Mouse (Mus musculus) midbrain, postnatal 0 days (tissue): ENCODE results near the gene Ceacam1. TPM values are rescaled to one million over a fixed set of nuclear protein-coding genes. Genes with fewer than 3 reads are reported as not detected.
"Not testable (repeated sequence)": the region's sequence is repeated elsewhere in the genome, so short reads cannot be mapped to it uniquely, and the experiment has no call there.

ENCODE experiments used
- ATAC-seq: fragments of 200-750 bp; cut with Nextera tagmentation; 2 replicates; pipeline ENCODE4 v1.8.0; 2017; ENCODE audit warnings: moderate number of reproducible peaks, mild to moderate bottlenecking, moderate TSS enrichment, moderate library complexity; ENCODE audit not compliant: low FRiP score
- DNase-seq: peaks from one replicate; pipeline ENCODE4 v3.0.0-alpha.2; 2015; ENCODE audit warnings: low spot score
- H3K27ac ChIP-seq: fragments of 300-500 bp; sonication (generic); 2 replicates; pipeline ENCODE4 v1.5.1; 2014; ENCODE audit warnings: low read depth, mild to moderate bottlenecking, low read length, mixed read lengths
- H3K27me3 ChIP-seq: fragments of 300-500 bp; sonication (generic); 2 replicates; pipeline ENCODE4 v1.6.1; 2014; ENCODE audit warnings: low read length, control low read depth, mixed read lengths; ENCODE audit not compliant: insufficient read depth
- H3K36me3 ChIP-seq: fragments of 300-500 bp; sonication (generic); 2 replicates; pipeline ENCODE4 v1.6.1; 2014; ENCODE audit warnings: low read length, control low read depth, mixed read lengths; ENCODE audit not compliant: insufficient read depth
- H3K4me1 ChIP-seq: fragments of 300-500 bp; sonication (generic); 2 replicates; pipeline ENCODE4 v1.6.1; 2014; ENCODE audit warnings: mild to moderate bottlenecking, control low read depth, antibody characterized with exemption, low read length, mixed read lengths; ENCODE audit not compliant: insufficient read depth
- H3K4me2 ChIP-seq: fragments of 300-500 bp; sonication (generic); 2 replicates; pipeline ENCODE4 v1.6.1; 2014; ENCODE audit warnings: low read depth, mild to moderate bottlenecking, low read length, mixed read lengths; ENCODE audit not compliant: poor library complexity, severe bottlenecking
- H3K4me3 ChIP-seq: fragments of 300-500 bp; sonication (generic); 2 replicates; pipeline ENCODE4 v1.5.1; 2014; ENCODE audit warnings: low read depth, mild to moderate bottlenecking, low read length, moderate library complexity
- H3K9ac ChIP-seq: fragments of 300-500 bp; sonication (generic); replicated peaks from 2 replicates; pipeline ENCODE4 v1.6.1; 2014; ENCODE audit warnings: mild to moderate bottlenecking, low read length, moderate library complexity, mixed read lengths; ENCODE audit not compliant: poor library complexity, severe bottlenecking
- H3K9me3 ChIP-seq: fragments of 300-500 bp; sonication (generic); 2 replicates; pipeline ENCODE4 v1.6.1; 2016; ENCODE audit warnings: low read length, control low read depth
- CTCF ChIP-seq: IDR thresholded peaks from 2 replicates; pipeline ENCODE4 v1.5.1; 2016; ENCODE audit warnings: antibody characterized with exemption, mild to moderate bottlenecking
- WGBS: fragments of 180-500 bp; shearing (Covaris S2); extraction: QIAGEN DNeasy Blood & Tissue Kit; methylation state at CpG from one replicate; pipeline ENCODE4 v1.1.7; 2014; 5-methylcytosine and 5-hydroxymethylcytosine counted together
- polyA plus RNA-seq: library from polyadenylated mRNA; unstranded; fragments of >200 nt; fragmentation: Nextera tagmentation; extraction: Ambion mirVana; gene quantifications from 2 replicates; pipeline ENCODE4 v1.2.1, GENCODE M21; 2015
- total RNA-seq: library from RNA; depleted of rRNA; stranded (reverse); fragments of >200 nt; gene quantifications from 2 replicates; pipeline ENCODE4 v1.2.3, GENCODE M21; 2014

Gene Ceacam1
- total and polyA plus RNA-seq, 2 experiments from 2014 or later: 0.84 to 2.9 TPM

- H3K27me3 ChIP-seq: no peaks in the 10 kb centered on the region
- ATAC-seq (no peak), DNase-seq (peak; percentile 25)
- no peak overlapping the region for H3K4me2 ChIP-seq
- H3K4me1 ChIP-seq: no peaks in the 10 kb centered on the region
- H3K4me3 ChIP-seq: no peak overlapping the region
- H3K36me3 ChIP-seq: no peaks in the 10 kb centered on the region
- H3K9me3 ChIP-seq: no peaks in the 10 kb centered on the region
- 26% methylated on average over 1 of the region's 1 CpGs for WGBS
- no peak overlapping the region for H3K9ac ChIP-seq
- peak; percentile 45 for TF ChIP-seq CTCF
- H3K27ac ChIP-seq: no peak overlapping the region
Measured at GRCm38 (mm10) chr7:25486186-25486585, 8.8 kb upstream of the Ceacam1 start.

- no peak overlapping the region for H3K27ac ChIP-seq
- no peak for ATAC-seq
Measured at GRCm38 (mm10) chr7:25485061-25485460, 7.7 kb upstream of the Ceacam1 start.

GRCm38 (mm10) chr7:25483133-25483735, 5.8 kb upstream of the Ceacam1 start:
- Histone ChIP-seq H3K36me3 (no peaks in the 10 kb centered on the region), H3K27ac (no peak overlapping the region), H3K27me3 (no peaks in the 10 kb centered on the region), H3K4me3 (no peak overlapping the region), H3K9ac (no peak overlapping the region), H3K9me3 (no peaks in the 10 kb centered on the region), H3K4me1 (no peaks in the 10 kb centered on the region), H3K4me2 (no peak overlapping the region)
- no peak for DNase-seq
- 83% methylated on average over 8 of the region's 8 CpGs for whole genome bisulfite sequencing
- TF ChIP-seq CTCF: no peak
- ATAC-seq: no peak

More at GRCm38 (mm10) chr7:25485061-25485460, 7.7 kb upstream of the Ceacam1 start:
- no peak for DNase-seq
- no peak for TF ChIP-seq CTCF
- Histone ChIP-seq H3K4me1 (no peaks in the 10 kb centered on the region), H3K9me3 (no peaks in the 10 kb centered on the region), H3K4me2 (no peak overlapping the region), H3K36me3 (no peaks in the 10 kb centered on the region), H3K27me3 (no peaks in the 10 kb centered on the region), H3K9ac (no peak overlapping the region), H3K4me3 (no peak overlapping the region)
- 66% methylated on average over 5 of the region's 5 CpGs for WGBS

- H3K27ac ChIP-seq, H3K36me3 ChIP-seq, H3K4me1 ChIP-seq, H3K27me3 ChIP-seq, H3K4me2 ChIP-seq, ATAC-seq, DNase-seq, H3K9me3 ChIP-seq, H3K4me3 ChIP-seq, H3K9ac ChIP-seq: not testable (repeated sequence)
- 63% methylated on average over 8 of the region's 8 CpGs for WGBS
Measured at GRCm38 (mm10) chr7:25480791-25481190, 3.4 kb upstream of the Ceacam1 start.

GRCm38 (mm10) chr7:25479440-25479839, 2.0 kb upstream of the Ceacam1 start:
- peak; percentile 64 for TF ChIP-seq CTCF

GRCm38 (mm10) chr7:25477752-25478093, 320 bp upstream of the Ceacam1 start:
- ATAC-seq: not testable (repeated sequence)

More at GRCm38 (mm10) chr7:25479440-25479839, 2.0 kb upstream of the Ceacam1 start:
- ATAC-seq (no peak), DNase-seq (peak; percentile 8)
- H3K4me2 ChIP-seq: no peak overlapping the region
- H3K9ac ChIP-seq: no peak overlapping the region
- 0% methylated on average over 1 of the region's 1 CpGs for WGBS
- H3K4me3 ChIP-seq: no peak overlapping the region
- no peaks in the 10 kb centered on the region for H3K36me3 ChIP-seq
- H3K4me1 ChIP-seq: no peaks in the 10 kb centered on the region
- H3K27ac ChIP-seq: no peak overlapping the region
- no peaks in the 10 kb centered on the region for H3K27me3 ChIP-seq
- no peaks in the 10 kb centered on the region for H3K9me3 ChIP-seq

GRCm38 (mm10) chr7:25471821-25472220, 5.6 kb downstream of the Ceacam1 start:
- not testable (repeated sequence) for DNase-seq, H3K9me3 ChIP-seq, H3K9ac ChIP-seq, H3K4me2 ChIP-seq, H3K4me1 ChIP-seq, H3K27me3 ChIP-seq, H3K4me3 ChIP-seq, H3K27ac ChIP-seq, H3K36me3 ChIP-seq, ATAC-seq
- 88% methylated on average over 6 of the region's 6 CpGs for WGBS

More at GRCm38 (mm10) chr7:25477752-25478093, 320 bp upstream of the Ceacam1 start:
- H3K9me3 ChIP-seq, DNase-seq, H3K4me3 ChIP-seq, H3K4me2 ChIP-seq, H3K27ac ChIP-seq, H3K27me3 ChIP-seq, H3K4me1 ChIP-seq, H3K9ac ChIP-seq, H3K36me3 ChIP-seq: not testable (repeated sequence)
- WGBS: 64% methylated on average over 1 of the region's 2 CpGs

- not testable (repeated sequence) for H3K27ac ChIP-seq, H3K36me3 ChIP-seq, H3K9me3 ChIP-seq, H3K4me1 ChIP-seq, H3K4me3 ChIP-seq, H3K27me3 ChIP-seq, H3K4me2 ChIP-seq, ATAC-seq, H3K9ac ChIP-seq, DNase-seq
- whole genome bisulfite sequencing: 84% methylated on average over 3 of the region's 3 CpGs
Measured at GRCm38 (mm10) chr7:25465586-25465985, 11.8 kb downstream of the Ceacam1 start.
